Comparison of ENCODE assay signal across 14 mouse cellular contexts in the genomic region with DNA sequence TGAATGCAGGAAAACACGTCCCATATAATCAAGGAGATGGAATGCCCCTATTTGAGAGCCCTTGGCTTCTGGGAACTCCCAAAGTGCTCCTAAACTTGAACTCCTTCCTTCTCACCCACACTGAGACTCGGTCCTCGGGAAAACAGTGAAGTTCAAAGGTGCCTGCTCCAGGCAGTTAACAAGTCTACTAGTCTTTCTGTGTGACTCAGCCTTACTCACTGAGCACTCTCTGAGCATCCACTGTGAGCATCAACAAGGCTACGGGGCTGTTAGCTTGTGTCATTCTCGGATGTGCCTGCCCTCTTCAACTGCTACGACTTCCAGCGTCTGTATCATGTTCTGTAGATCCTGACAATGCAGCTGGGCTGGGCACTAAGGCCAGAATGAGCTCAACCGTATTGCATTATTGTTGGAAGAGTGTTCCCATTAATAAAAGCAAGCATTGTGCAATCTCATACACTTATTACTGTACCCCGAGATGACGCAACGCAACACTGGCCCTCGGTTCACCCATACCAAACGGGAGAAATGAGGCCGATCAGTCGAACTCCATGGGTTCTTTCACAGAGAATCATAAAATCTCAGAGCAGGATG.
DNase-seq lines count a peak whose midpoint lies in the region; ATAC-seq lines count a peak whose summit lies in the region.
"Had no signal": no experiment of that assay in that cellular context is flagged by ENCODE, and none has a peak within 500 bp of the region (broad histone marks: within the 10 kb centered on the region; RNA-seq: fewer than 3 reads in every experiment).

No protein-coding gene starts in this region.

- H3K9ac ChIP-seq in lung, embryonic 15.5 days = no peak overlapping the region
- H3K9ac ChIP-seq: forebrain, postnatal 0 days; limb, embryonic 13.5 days had no signal

- no peaks in the 10 kb centered on the region for H3K27me3 ChIP-seq in lung, embryonic 15.5 days
- H3K27me3 ChIP-seq: limb, embryonic 13.5 days had no signal

- H3K9me3 ChIP-seq in lung, embryonic 15.5 days = no peaks in the 10 kb centered on the region
- H3K9me3 ChIP-seq: limb, embryonic 13.5 days had no signal

- H3K27ac ChIP-seq in lung, embryonic 15.5 days = no peak overlapping the region
- H3K27ac ChIP-seq: kidney, postnatal 0 days; limb, embryonic 13.5 days had no signal

- H3K4me1 ChIP-seq in lung, embryonic 15.5 days = no peaks in the 10 kb centered on the region
- H3K4me1 ChIP-seq: limb, embryonic 13.5 days had no signal

- no peak overlapping the region for H3K4me2 ChIP-seq in lung, embryonic 15.5 days
- H3K4me2 ChIP-seq: limb, embryonic 13.5 days had no signal

- peak; percentile 57; the same call in 1 of the 2 replicates for ATAC-seq in lung, embryonic 15.5 days (ENCODE audit: borderline replicate concordance, extremely low read depth, low FRiP score, low TSS enrichment)
- peak; percentile 38; the same call in 1 of the 2 replicates for ATAC-seq in monocyte, adult 5-6 weeks (replicated peaks; ENCODE audit: insufficient number of reproducible peaks, low FRiP score, low TSS enrichment, poor library complexity, severe bottlenecking)
- ATAC-seq: forebrain, postnatal 0 days had no signal

- H3K36me3 ChIP-seq in lung, embryonic 15.5 days = no peaks in the 10 kb centered on the region
- H3K36me3 ChIP-seq: limb, embryonic 13.5 days had no signal

- peak; percentile 85 for DNase-seq in Muller cell, postnatal 12 days (ENCODE audit: inconsistent ontology term)
- DNase-seq in adrenal gland, postnatal 25 days = peak; percentile 20
- DNase-seq in layer of hippocampus, postnatal 25 days (ENCODE audit: extremely low spot score in 1 of 2, low spot score in 1 of 2) = no peak
- no peak for DNase-seq in left cerebral cortex, adult 11 months (ENCODE audit: low spot score)
- DNase-seq in right cerebral cortex, postnatal 25 days = no peak
- DNase-seq: cerebellum, postnatal 25 days; forebrain, postnatal 0 days; heart, adult 11 months; layer of hippocampus, postnatal 36 days; spleen, adult 18-20 months had no signal

- WGBS in lung, embryonic 15.5 days = 73% methylated on average over 15 of the region's 15 CpGs

- H3K4me3 ChIP-seq in lung, embryonic 15.5 days = no peak overlapping the region
- H3K4me3 ChIP-seq: limb, embryonic 13.5 days had no signal

Comparison
In these comparisons a context has a peak if more than half of its experiments do, and no peak if none do; other contexts are left out.
1. DNase-seq: peak in Muller cell, postnatal 12 days (single experiment) and adrenal gland, postnatal 25 days (single experiment); none in layer of hippocampus, postnatal 25 days (0 of 2), left cerebral cortex, adult 11 months (single experiment) and right cerebral cortex, postnatal 25 days (single experiment).